Mouse (Mus musculus): Measurements from ENCODE around the gene Gzme. TPM values are rescaled to one million over a fixed set of nuclear protein-coding genes. Genes with fewer than 3 reads are reported as not detected.
"Not testable (repeated sequence)": the region's sequence is repeated elsewhere in the genome, so short reads cannot be mapped to it uniquely, and the experiment has no call there.

The Gzme gene
- polyA plus RNA-seq, 1 experiment from 2014 or later: not detected

GRCm38 (mm10) chr14:56115531-56116310, 4.7 kb downstream of the Gzme start:
- not testable (repeated sequence) for H3K4me2 ChIP-seq (ENCODE audit: low read depth)

GRCm38 (mm10) chr14:56105447-56106180, 14.8 kb downstream of the Gzme start:
- DNase-seq (ENCODE audit: low spot score) (no peak), ATAC-seq (ENCODE audit: insufficient read depth, low FRiP score, low TSS enrichment) (no peak)
- 74% methylated on average over 13 of the region's 13 CpGs for WGBS
- Histone ChIP-seq H3K4me1 (ENCODE audit: control insufficient read depth, insufficient read depth, low read length) (no peaks in the 10 kb centered on the region), H3K4me2 (ENCODE audit: low read depth) (no peak overlapping the region), H3K9me3 (ENCODE audit: control insufficient read depth, low read length) (no peaks in the 10 kb centered on the region), H3K9ac (ENCODE audit: low read length) (no peak overlapping the region), H3K4me3 (ENCODE audit: low read depth, low read length) (no peak overlapping the region), H3K27me3 (ENCODE audit: control insufficient read depth, insufficient read depth, low read length) (no peaks in the 10 kb centered on the region), H3K27ac (ENCODE audit: low read depth, low read length) (no peak overlapping the region), H3K36me3 (ENCODE audit: control insufficient read depth, insufficient read depth, low read length) (no peaks in the 10 kb centered on the region)

More at GRCm38 (mm10) chr14:56115531-56116310, 4.7 kb downstream of the Gzme start:
- H3K27me3 ChIP-seq (ENCODE audit: control insufficient read depth, insufficient read depth, low read length); H3K9me3 ChIP-seq (ENCODE audit: control insufficient read depth, low read length); H3K9ac ChIP-seq (ENCODE audit: low read length); H3K4me3 ChIP-seq (ENCODE audit: low read depth, low read length); H3K27ac ChIP-seq (ENCODE audit: low read depth, low read length); H3K4me1 ChIP-seq (ENCODE audit: control insufficient read depth, insufficient read depth, low read length); ATAC-seq (ENCODE audit: insufficient read depth, low FRiP score, low TSS enrichment); H3K36me3 ChIP-seq (ENCODE audit: control insufficient read depth, insufficient read depth, low read length); DNase-seq (ENCODE audit: low spot score): not testable (repeated sequence)
- whole genome bisulfite sequencing: 94% methylated on average over 33 of the region's 33 CpGs

GRCm38 (mm10) chr14:56105016-56105415, 15.4 kb downstream of the Gzme start:
- no peak overlapping the region for H3K4me3 ChIP-seq (ENCODE audit: low read depth, low read length)
- ATAC-seq (ENCODE audit: insufficient read depth, low FRiP score, low TSS enrichment) (no peak), DNase-seq (ENCODE audit: low spot score) (no peak)
- no peak overlapping the region for H3K27ac ChIP-seq (ENCODE audit: low read depth, low read length)
- H3K36me3 ChIP-seq (ENCODE audit: control insufficient read depth, insufficient read depth, low read length): no peaks in the 10 kb centered on the region
- H3K9ac ChIP-seq (ENCODE audit: low read length): no peak overlapping the region
- H3K27me3 ChIP-seq (ENCODE audit: control insufficient read depth, insufficient read depth, low read length): no peaks in the 10 kb centered on the region
- no peaks in the 10 kb centered on the region for H3K9me3 ChIP-seq (ENCODE audit: control insufficient read depth, low read length)
- H3K4me1 ChIP-seq (ENCODE audit: control insufficient read depth, insufficient read depth, low read length): no peaks in the 10 kb centered on the region
- H3K4me2 ChIP-seq (ENCODE audit: low read depth): no peak overlapping the region
- 90% methylated on average over 5 of the region's 5 CpGs for WGBS

DNA sequence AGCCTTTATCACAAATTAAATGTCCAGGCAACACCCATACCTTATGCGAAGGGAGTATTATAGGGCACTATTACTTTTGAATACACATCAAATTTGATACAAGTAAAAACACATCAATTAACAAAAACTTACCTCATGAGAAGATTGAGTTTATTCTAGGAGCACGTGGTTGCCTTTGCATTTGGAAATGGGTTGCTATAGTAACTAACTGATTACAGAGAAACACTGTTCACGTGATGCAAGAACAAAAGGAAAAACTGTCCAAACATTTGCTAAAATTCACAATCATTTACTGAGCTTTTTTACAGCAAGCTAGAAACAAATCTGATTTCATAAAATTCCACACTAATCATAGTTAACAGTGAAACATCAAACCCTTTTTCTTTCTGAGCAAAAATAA, 17.0 kb downstream of the Gzme start:
- H3K9me3 ChIP-seq (ENCODE audit: control insufficient read depth, low read length): no peaks in the 10 kb centered on the region
- no peak overlapping the region for H3K9ac ChIP-seq (ENCODE audit: low read length)
- H3K4me2 ChIP-seq (ENCODE audit: low read depth): no peak overlapping the region
- DNase-seq (ENCODE audit: low spot score) (no peak), ATAC-seq (ENCODE audit: insufficient read depth, low FRiP score, low TSS enrichment) (no peak)
- H3K36me3 ChIP-seq (ENCODE audit: control insufficient read depth, insufficient read depth, low read length): no peaks in the 10 kb centered on the region
- 81% methylated on average over 3 of the region's 3 CpGs for WGBS
- H3K4me3 ChIP-seq (ENCODE audit: low read depth, low read length): no peak overlapping the region
- H3K27me3 ChIP-seq (ENCODE audit: control insufficient read depth, insufficient read depth, low read length): no peaks in the 10 kb centered on the region
- H3K27ac ChIP-seq (ENCODE audit: low read depth, low read length): no peak overlapping the region
- H3K4me1 ChIP-seq (ENCODE audit: control insufficient read depth, insufficient read depth, low read length): no peaks in the 10 kb centered on the region

- no peaks in the 10 kb centered on the region for H3K9me3 ChIP-seq (ENCODE audit: control insufficient read depth, low read length)
- no peak within 1 kb of the TSS for H3K4me2 ChIP-seq (ENCODE audit: low read depth)
- H3K9ac ChIP-seq (ENCODE audit: low read length): no peak within 1 kb of the TSS
- no peaks in the 10 kb centered on the region for H3K36me3 ChIP-seq (ENCODE audit: control insufficient read depth, insufficient read depth, low read length)
- H3K4me1 ChIP-seq (ENCODE audit: control insufficient read depth, insufficient read depth, low read length): no peaks in the 10 kb centered on the region
- no peaks in the 10 kb centered on the region for H3K27me3 ChIP-seq (ENCODE audit: control insufficient read depth, insufficient read depth, low read length)
- ATAC-seq (ENCODE audit: insufficient read depth, low FRiP score, low TSS enrichment): no peak
- no peak within 1 kb of the TSS for H3K27ac ChIP-seq (ENCODE audit: low read depth, low read length)
- 81% methylated on average over 10 of the region's 10 CpGs for WGBS
- no peak for DNase-seq (ENCODE audit: low spot score)
- no peak within 1 kb of the TSS for H3K4me3 ChIP-seq (ENCODE audit: low read depth, low read length)
Observed at GRCm38 (mm10) chr14:56102386-56102785, 18.0 kb downstream of the Gzme start, which contains the start of gene Ctsg. Gene Ctsg, minus strand, starts transcription at chr14:56102574.

- no peaks in the 10 kb centered on the region for H3K36me3 ChIP-seq (ENCODE audit: control insufficient read depth, insufficient read depth, low read length)
- no peak for ATAC-seq (ENCODE audit: insufficient read depth, low FRiP score, low TSS enrichment)
- DNase-seq (ENCODE audit: low spot score): no peak
- no peaks in the 10 kb centered on the region for H3K9me3 ChIP-seq (ENCODE audit: control insufficient read depth, low read length)
- H3K4me3 ChIP-seq (ENCODE audit: low read depth, low read length): no peak overlapping the region
- H3K4me1 ChIP-seq (ENCODE audit: control insufficient read depth, insufficient read depth, low read length): no peaks in the 10 kb centered on the region
- H3K27ac ChIP-seq (ENCODE audit: low read depth, low read length): no peak overlapping the region
- H3K27me3 ChIP-seq (ENCODE audit: control insufficient read depth, insufficient read depth, low read length): no peaks in the 10 kb centered on the region
- H3K4me2 ChIP-seq (ENCODE audit: low read depth): no peak overlapping the region
- WGBS: 80% methylated on average over 4 of the region's 4 CpGs
- no peak overlapping the region for H3K9ac ChIP-seq (ENCODE audit: low read length)
Observed at GRCm38 (mm10) chr14:56098940-56099339, 21.5 kb downstream of the Gzme start.

DNA sequence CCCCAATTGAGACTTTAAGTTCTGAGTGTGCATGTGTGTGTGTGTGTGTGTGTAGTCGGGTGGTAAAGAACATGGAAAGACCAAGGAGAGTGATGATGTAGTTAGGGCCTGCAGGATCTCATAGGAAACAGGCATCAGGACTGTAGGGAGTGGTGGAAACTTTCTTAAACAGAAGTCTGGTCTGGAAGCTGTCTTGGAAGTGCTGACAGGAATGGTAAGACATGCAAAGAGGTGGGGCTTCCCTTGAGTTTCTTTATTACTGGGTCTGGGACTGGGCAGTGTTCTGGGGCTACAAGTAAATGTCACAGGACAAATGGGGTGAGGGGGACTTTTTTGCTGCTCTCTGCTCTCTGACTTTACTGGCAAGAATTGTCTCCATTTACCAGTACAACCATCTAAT, 22.8 kb downstream of the Gzme start:
- Histone ChIP-seq H3K27me3 (ENCODE audit: control insufficient read depth, insufficient read depth, low read length) (no peaks in the 10 kb centered on the region), H3K4me1 (ENCODE audit: control insufficient read depth, insufficient read depth, low read length) (no peaks in the 10 kb centered on the region)

GRCm38 (mm10) chr14:56093353-56093752, 27.1 kb downstream of the Gzme start:
- Histone ChIP-seq H3K4me3 (ENCODE audit: low read depth, low read length) (no peak overlapping the region), H3K4me2 (ENCODE audit: low read depth) (no peak overlapping the region), H3K27me3 (ENCODE audit: control insufficient read depth, insufficient read depth, low read length) (no peaks in the 10 kb centered on the region), H3K27ac (ENCODE audit: low read depth, low read length) (no peak overlapping the region), H3K36me3 (ENCODE audit: control insufficient read depth, insufficient read depth, low read length) (no peaks in the 10 kb centered on the region), H3K9ac (ENCODE audit: low read length) (no peak overlapping the region), H3K9me3 (ENCODE audit: control insufficient read depth, low read length) (no peaks in the 10 kb centered on the region), H3K4me1 (ENCODE audit: control insufficient read depth, insufficient read depth, low read length) (no peaks in the 10 kb centered on the region)
- 81% methylated on average over 2 of the region's 2 CpGs for whole genome bisulfite sequencing
- DNase-seq (ENCODE audit: low spot score): no peak
- ATAC-seq (ENCODE audit: insufficient read depth, low FRiP score, low TSS enrichment): no peak

More for the DNA sequence above, 22.8 kb downstream of the Gzme start:
- DNase-seq (ENCODE audit: low spot score): no peak
- Histone ChIP-seq H3K4me3 (ENCODE audit: low read depth, low read length) (no peak overlapping the region), H3K4me2 (ENCODE audit: low read depth) (no peak overlapping the region), H3K27ac (ENCODE audit: low read depth, low read length) (no peak overlapping the region), H3K36me3 (ENCODE audit: control insufficient read depth, insufficient read depth, low read length) (no peaks in the 10 kb centered on the region), H3K9ac (ENCODE audit: low read length) (no peak overlapping the region), H3K9me3 (ENCODE audit: control insufficient read depth, low read length) (no peaks in the 10 kb centered on the region)
- no peak for ATAC-seq (ENCODE audit: insufficient read depth, low FRiP score, low TSS enrichment)
- WGBS: 76% methylated on average over 1 of the region's 1 CpGs

DNA sequence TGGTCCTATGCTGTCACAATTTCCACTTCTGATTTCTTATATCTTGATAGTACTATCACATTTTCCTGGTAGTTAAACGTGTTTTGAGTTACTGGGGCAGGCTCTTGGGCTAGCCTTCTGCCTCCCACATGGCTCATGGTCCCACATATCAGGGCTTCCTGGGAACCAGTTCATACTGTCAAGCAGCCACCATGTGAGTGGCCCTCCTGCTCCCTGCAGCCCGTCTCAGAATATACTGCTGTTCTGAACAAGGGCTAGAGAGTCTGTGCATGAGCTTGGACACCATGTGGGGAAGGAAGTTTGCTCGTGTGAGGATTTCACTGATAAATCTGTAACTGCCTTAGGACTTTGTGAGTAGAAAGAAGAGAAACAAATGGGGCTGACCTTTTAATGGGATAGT, 33.7 kb downstream of the Gzme start:
- ATAC-seq (ENCODE audit: insufficient read depth, low FRiP score, low TSS enrichment): no peak
- Histone ChIP-seq H3K4me2 (ENCODE audit: low read depth) (no peak overlapping the region), H3K27me3 (ENCODE audit: control insufficient read depth, insufficient read depth, low read length) (no peaks in the 10 kb centered on the region), H3K4me3 (ENCODE audit: low read depth, low read length) (no peak overlapping the region), H3K9ac (ENCODE audit: low read length) (no peak overlapping the region), H3K36me3 (ENCODE audit: control insufficient read depth, insufficient read depth, low read length) (no peaks in the 10 kb centered on the region), H3K4me1 (ENCODE audit: control insufficient read depth, insufficient read depth, low read length) (no peaks in the 10 kb centered on the region), H3K27ac (ENCODE audit: low read depth, low read length) (no peak overlapping the region), H3K9me3 (ENCODE audit: control insufficient read depth, low read length) (no peaks in the 10 kb centered on the region)
- DNase-seq (ENCODE audit: low spot score): no peak
- WGBS: 74% methylated on average over 3 of the region's 3 CpGs
